Mouse (Mus musculus) macrophage (primary cell): ENCODE data around the gene Zfhx3. TPM values are rescaled to one million over a fixed set of nuclear protein-coding genes. Genes with fewer than 3 reads are reported as not detected.

Experiments
- H3K27ac ChIP-seq: fragments of 350-480 bp; formaldehyde crosslinking; 2 replicates; pipeline ENCODE4 v1.9.0; 2021
- H3K36me3 ChIP-seq: fragments of 350-480 bp; formaldehyde crosslinking; 2 replicates; pipeline ENCODE4 v1.9.0; 2021; ENCODE audit errors: inconsistent target
- H3K4me3 ChIP-seq: fragments of 350-480 bp; formaldehyde crosslinking; 2 replicates; pipeline ENCODE4 v1.9.0; 2021; ENCODE audit errors: inconsistent target
- H3K79me2 ChIP-seq: fragments of 350-480 bp; formaldehyde crosslinking; 2 replicates; pipeline ENCODE4 v1.9.0; 2021; ENCODE audit errors: inconsistent target
- WGBS: methylation state at CpG from one replicate; pipeline ENCODE4 v1.1.7; 2026; ENCODE audit warnings: inconsistent platforms; ENCODE audit not compliant: missing documents; 5-methylcytosine and 5-hydroxymethylcytosine counted together
- polyA plus RNA-seq: library from polyadenylated mRNA; stranded (reverse); fragments of 250-400 nt; gene quantifications from 3 replicates; pipeline ENCODE4 v1.2.4, GENCODE M21; 2018; ENCODE audit warnings: inconsistent platforms

The Zfhx3 gene
- polyA plus RNA-seq, 1 experiment from 2014 or later: 5.3 TPM

GRCm38 (mm10) chr8:108034070-108034469 lies 91.6 kb downstream of the Zfhx3 start:
- no peak overlapping the region for H3K4me3 ChIP-seq
- 82% methylated on average over 2 of the region's 3 CpGs for WGBS
- no peaks in the 10 kb centered on the region for H3K79me2 ChIP-seq
- no peaks in the 10 kb centered on the region for H3K36me3 ChIP-seq
- H3K27ac ChIP-seq: no peak overlapping the region

GRCm38 (mm10) chr8:108034726-108035125 lies 92.3 kb downstream of the Zfhx3 start:
- WGBS: 95% methylated on average over 5 of the region's 6 CpGs
- Histone ChIP-seq H3K27ac (no peak overlapping the region), H3K79me2 (no peaks in the 10 kb centered on the region), H3K36me3 (no peaks in the 10 kb centered on the region), H3K4me3 (no peak overlapping the region)

GRCm38 (mm10) chr8:108043618-108044017 lies 101.2 kb downstream of the Zfhx3 start:
- H3K79me2 ChIP-seq: no peaks in the 10 kb centered on the region
- H3K36me3 ChIP-seq: no peaks in the 10 kb centered on the region
- 43% methylated on average over 4 of the region's 4 CpGs for WGBS
- no peak overlapping the region for H3K27ac ChIP-seq
- H3K4me3 ChIP-seq: no peak overlapping the region

- Histone ChIP-seq H3K36me3 (no peaks in the 10 kb centered on the region), H3K4me3 (no peak overlapping the region), H3K27ac (no peak overlapping the region), H3K79me2 (no peaks in the 10 kb centered on the region)
- WGBS: 88% methylated on average over 3 of the region's 3 CpGs
Measured at GRCm38 (mm10) chr8:108044185-108044584, 101.7 kb downstream of the Zfhx3 start.

GRCm38 (mm10) chr8:108056241-108056640 lies 113.8 kb downstream of the Zfhx3 start:
- no peaks in the 10 kb centered on the region for H3K36me3 ChIP-seq
- no peak overlapping the region for H3K27ac ChIP-seq
- 79% methylated on average over 4 of the region's 5 CpGs for WGBS
- no peak overlapping the region for H3K4me3 ChIP-seq
- no peaks in the 10 kb centered on the region for H3K79me2 ChIP-seq

- WGBS: 94% methylated on average over 12 of the region's 12 CpGs
- H3K4me3 ChIP-seq: no peak overlapping the region
- H3K27ac ChIP-seq: no peak overlapping the region
- no peaks in the 10 kb centered on the region for H3K36me3 ChIP-seq
- H3K79me2 ChIP-seq: no peaks in the 10 kb centered on the region
Measured at GRCm38 (mm10) chr8:108061972-108062371, 119.5 kb downstream of the Zfhx3 start.

GRCm38 (mm10) chr8:108067111-108067510 lies 124.7 kb downstream of the Zfhx3 start:
- H3K4me3 ChIP-seq: no peak overlapping the region
- H3K79me2 ChIP-seq: no peaks in the 10 kb centered on the region
- no peaks in the 10 kb centered on the region for H3K36me3 ChIP-seq
- no peak overlapping the region for H3K27ac ChIP-seq
- WGBS: 92% methylated on average over 6 of the region's 6 CpGs

- H3K27ac ChIP-seq: no peak overlapping the region
- no peak overlapping the region for H3K4me3 ChIP-seq
- H3K79me2 ChIP-seq: no peaks in the 10 kb centered on the region
- H3K36me3 ChIP-seq: no peaks in the 10 kb centered on the region
- 72% methylated on average over 8 of the region's 8 CpGs for WGBS
Measured at GRCm38 (mm10) chr8:108068195-108068594, 125.8 kb downstream of the Zfhx3 start.

GRCm38 (mm10) chr8:108070438-108070837 lies 128.0 kb downstream of the Zfhx3 start:
- no peak overlapping the region for H3K4me3 ChIP-seq
- no peak overlapping the region for H3K27ac ChIP-seq
- 93% methylated on average over 4 of the region's 4 CpGs for WGBS
- H3K79me2 ChIP-seq: no peaks in the 10 kb centered on the region
- H3K36me3 ChIP-seq: no peaks in the 10 kb centered on the region

- no peaks in the 10 kb centered on the region for H3K79me2 ChIP-seq
- no peak overlapping the region for H3K27ac ChIP-seq
- WGBS: 81% methylated on average over 2 of the region's 2 CpGs
- H3K36me3 ChIP-seq: no peaks in the 10 kb centered on the region
- no peak overlapping the region for H3K4me3 ChIP-seq
Measured at GRCm38 (mm10) chr8:108072126-108072746, 129.8 kb downstream of the Zfhx3 start.

- Histone ChIP-seq H3K79me2 (no peaks in the 10 kb centered on the region), H3K4me3 (no peak overlapping the region), H3K36me3 (no peaks in the 10 kb centered on the region), H3K27ac (no peak overlapping the region)
- 80% methylated on average over 5 of the region's 5 CpGs for WGBS
Measured at GRCm38 (mm10) chr8:108072853-108073252, 130.4 kb downstream of the Zfhx3 start.

- no peak overlapping the region for H3K4me3 ChIP-seq
- 85% methylated on average over 5 of the region's 5 CpGs for WGBS
- H3K36me3 ChIP-seq: no peaks in the 10 kb centered on the region
- no peak overlapping the region for H3K27ac ChIP-seq
- H3K79me2 ChIP-seq: no peaks in the 10 kb centered on the region
Measured at GRCm38 (mm10) chr8:108075176-108075575, 132.7 kb downstream of the Zfhx3 start.

GRCm38 (mm10) chr8:108078726-108079125 lies 136.3 kb downstream of the Zfhx3 start:
- 98% methylated on average over 4 of the region's 4 CpGs for WGBS
- Histone ChIP-seq H3K36me3 (no peaks in the 10 kb centered on the region), H3K27ac (no peak overlapping the region), H3K79me2 (no peaks in the 10 kb centered on the region), H3K4me3 (no peak overlapping the region)

GRCm38 (mm10) chr8:108086913-108087312 lies 144.5 kb downstream of the Zfhx3 start:
- Histone ChIP-seq H3K36me3 (no peaks in the 10 kb centered on the region), H3K4me3 (no peak overlapping the region), H3K27ac (no peak overlapping the region), H3K79me2 (no peaks in the 10 kb centered on the region)
- WGBS: 80% methylated on average over 4 of the region's 4 CpGs

- WGBS: 81% methylated on average over 5 of the region's 5 CpGs
- H3K36me3 ChIP-seq: no peaks in the 10 kb centered on the region
- H3K79me2 ChIP-seq: no peaks in the 10 kb centered on the region
- H3K4me3 ChIP-seq: no peak overlapping the region
- no peak overlapping the region for H3K27ac ChIP-seq
Measured at GRCm38 (mm10) chr8:108089632-108090031, 147.2 kb downstream of the Zfhx3 start.

- no peak overlapping the region for H3K4me3 ChIP-seq
- no peaks in the 10 kb centered on the region for H3K79me2 ChIP-seq
- no peaks in the 10 kb centered on the region for H3K36me3 ChIP-seq
- 73% methylated on average over 13 of the region's 13 CpGs for WGBS
- no peak overlapping the region for H3K27ac ChIP-seq
Measured at GRCm38 (mm10) chr8:108098598-108098997, 156.2 kb downstream of the Zfhx3 start.
